Mouse (Mus musculus): ENCODE results near the gene Tpmt. TPM values are rescaled to one million over a fixed set of nuclear protein-coding genes. Genes with fewer than 3 reads are reported as not detected.

Gene Tpmt
- polyA plus RNA-seq, 1 experiment from 2014 or later, result 18.4 TPM

GRCm38 (mm10) chr13:47017259-47017658, 27.3 kb downstream of the Tpmt start:
- ATAC-seq (ENCODE audit: insufficient number of reproducible peaks, insufficient read depth, low FRiP score, low read depth), result no peak

GRCm38 (mm10) chr13:47015195-47015501, 29.4 kb downstream of the Tpmt start:
- Histone ChIP-seq H3K4me2 (ENCODE audit: low read length) (peak overlapping the region; percentile 98), H3K9me3 (ENCODE audit: control insufficient read depth, low read length) (peaks cover 8% of the 10 kb centered on the region), H3K4me1 (ENCODE audit: control insufficient read depth in 2 of 2, insufficient read depth in 2 of 2, low read length in 2 of 2) (peaks cover 5 to 6% of the 10 kb centered on the region in 2 experiments; a peak in 3 of 4 replicates), H3K27me3 (ENCODE audit: control insufficient read depth, insufficient read depth, low read length) (0 out of 2 replicates have a peak, but pooled peaks cover 3% of the 10 kb centered on the region), H3K4me3 (ENCODE audit: control insufficient read depth in 1 of 2, insufficient read depth in 1 of 2, low read depth in 1 of 2, low read length in 2 of 2) (peak overlapping the region in 1 of 2 experiments; percentile 51; a peak in 2 of 4 replicates), H3K36me3 (ENCODE audit: control insufficient read depth, insufficient read depth, low read length) (no peaks in the 10 kb centered on the region), H3K9ac (ENCODE audit: low read length) (peak overlapping the region; percentile 71), H3K27ac (replicated peaks in 1 of 2; ENCODE audit: control insufficient read depth in 1 of 2, insufficient read depth in 1 of 2, low read depth in 2 of 2, low read length in 2 of 2) (no peak overlapping the region)
- ATAC-seq (ENCODE audit: insufficient number of reproducible peaks, insufficient read depth, low FRiP score, low read depth), result no peak
- 80% methylated on average over 5 of the region's 5 CpGs for WGBS

More at GRCm38 (mm10) chr13:47017259-47017658, 27.3 kb downstream of the Tpmt start:
- Histone ChIP-seq H3K9me3 (ENCODE audit: control insufficient read depth, low read length) (no peaks in the 10 kb centered on the region), H3K4me3 (ENCODE audit: control insufficient read depth in 1 of 2, insufficient read depth in 1 of 2, low read depth in 1 of 2, low read length in 2 of 2) (no peak overlapping the region), H3K27ac (replicated peaks in 1 of 2; ENCODE audit: control insufficient read depth in 1 of 2, insufficient read depth in 1 of 2, low read depth in 2 of 2, low read length in 2 of 2) (no peak overlapping the region), H3K4me1 (ENCODE audit: control insufficient read depth in 2 of 2, insufficient read depth in 2 of 2, low read length in 2 of 2) (peaks cover 5 to 6% of the 10 kb centered on the region in 2 experiments; a peak in 3 of 4 replicates), H3K4me2 (ENCODE audit: low read length) (no peak overlapping the region), H3K36me3 (ENCODE audit: control insufficient read depth, insufficient read depth, low read length) (no peaks in the 10 kb centered on the region), H3K9ac (ENCODE audit: low read length) (no peak overlapping the region), H3K27me3 (ENCODE audit: control insufficient read depth, insufficient read depth, low read length) (0 out of 2 replicates have a peak, but pooled peaks cover 3% of the 10 kb centered on the region)
- 27% methylated on average over 5 of the region's 5 CpGs for WGBS

GRCm38 (mm10) chr13:47014334-47015194, 30.0 kb downstream of the Tpmt start, which contains the start of gene Nhlrc1:
Gene Nhlrc1 (minus strand): TSS chr13:47014850.
- ATAC-seq (ENCODE audit: insufficient number of reproducible peaks, insufficient read depth, low FRiP score, low read depth), result peak; percentile 68
- Histone ChIP-seq H3K9me3 (ENCODE audit: control insufficient read depth, low read length) (peaks cover 14% of the 10 kb centered on the region), H3K36me3 (ENCODE audit: control insufficient read depth, insufficient read depth, low read length) (no peaks in the 10 kb centered on the region), H3K9ac (ENCODE audit: low read length) (peak within 1 kb of the TSS; percentile 71), H3K27me3 (ENCODE audit: control insufficient read depth, insufficient read depth, low read length) (0 out of 2 replicates have a peak, but pooled peaks cover 3% of the 10 kb centered on the region), H3K4me3 (ENCODE audit: control insufficient read depth in 1 of 2, insufficient read depth in 1 of 2, low read depth in 1 of 2, low read length in 2 of 2) (peak within 1 kb of the TSS; percentile 51 to 58), H3K4me2 (ENCODE audit: low read length) (peak within 1 kb of the TSS; percentile 98), H3K4me1 (ENCODE audit: control insufficient read depth in 2 of 2, insufficient read depth in 2 of 2, low read length in 2 of 2) (peaks cover 5 to 6% of the 10 kb centered on the region in 2 experiments; a peak in 3 of 4 replicates), H3K27ac (replicated peaks in 1 of 2; ENCODE audit: control insufficient read depth in 1 of 2, insufficient read depth in 1 of 2, low read depth in 2 of 2, low read length in 2 of 2) (no peak within 1 kb of the TSS)
- 4% methylated on average over 71 of the region's 73 CpGs for WGBS

- Histone ChIP-seq H3K9me3 (ENCODE audit: control insufficient read depth, low read length) (peaks cover 16% of the 10 kb centered on the region), H3K36me3 (ENCODE audit: control insufficient read depth, insufficient read depth, low read length) (no peaks in the 10 kb centered on the region), H3K9ac (ENCODE audit: low read length) (0 out of 2 replicates have a peak overlapping the region, but pooled peaks have one; percentile 71), H3K4me3 (ENCODE audit: control insufficient read depth in 1 of 2, insufficient read depth in 1 of 2, low read depth in 1 of 2, low read length in 2 of 2) (peak overlapping the region; percentile 51 to 58), H3K27ac (replicated peaks in 1 of 2; ENCODE audit: control insufficient read depth in 1 of 2, insufficient read depth in 1 of 2, low read depth in 2 of 2, low read length in 2 of 2) (no peak overlapping the region), H3K27me3 (ENCODE audit: control insufficient read depth, insufficient read depth, low read length) (0 out of 2 replicates have a peak, but pooled peaks cover 3% of the 10 kb centered on the region), H3K4me1 (ENCODE audit: control insufficient read depth in 2 of 2, insufficient read depth in 2 of 2, low read length in 2 of 2) (peaks cover 5 to 6% of the 10 kb centered on the region in 2 experiments; a peak in 3 of 4 replicates), H3K4me2 (ENCODE audit: low read length) (peak overlapping the region; percentile 98)
- WGBS, result 64% methylated on average over 10 of the region's 10 CpGs
- no peak for ATAC-seq (ENCODE audit: insufficient number of reproducible peaks, insufficient read depth, low FRiP score, low read depth)
Observed at GRCm38 (mm10) chr13:47013740-47014139, 30.8 kb downstream of the Tpmt start.

- no peak overlapping the region for H3K4me2 ChIP-seq (ENCODE audit: low read length)
- no peaks in the 10 kb centered on the region for H3K9me3 ChIP-seq (ENCODE audit: control insufficient read depth, low read length)
- H3K36me3 ChIP-seq (ENCODE audit: control insufficient read depth, insufficient read depth, low read length), result no peaks in the 10 kb centered on the region
- no peak overlapping the region for H3K27ac ChIP-seq (replicated peaks in 1 of 2; ENCODE audit: control insufficient read depth in 1 of 2, insufficient read depth in 1 of 2, low read depth in 2 of 2, low read length in 2 of 2)
- 89% methylated on average over 4 of the region's 4 CpGs for WGBS
- H3K4me3 ChIP-seq (ENCODE audit: control insufficient read depth in 1 of 2, insufficient read depth in 1 of 2, low read depth in 1 of 2, low read length in 2 of 2), result no peak overlapping the region
- no peak for ATAC-seq (ENCODE audit: insufficient number of reproducible peaks, insufficient read depth, low FRiP score, low read depth)
- H3K27me3 ChIP-seq (ENCODE audit: control insufficient read depth, insufficient read depth, low read length), result no peaks in the 10 kb centered on the region
- no peak overlapping the region for H3K9ac ChIP-seq (ENCODE audit: low read length)
- peaks cover 0 to 3% of the 10 kb centered on the region in 2 experiments; a peak in 1 of 4 replicates for H3K4me1 ChIP-seq (ENCODE audit: control insufficient read depth in 2 of 2, insufficient read depth in 2 of 2, low read length in 2 of 2)
Observed at GRCm38 (mm10) chr13:47001590-47001989, 42.9 kb downstream of the Tpmt start.

GRCm38 (mm10) chr13:46999498-46999897, 45.0 kb downstream of the Tpmt start:
- Histone ChIP-seq H3K36me3 (ENCODE audit: control insufficient read depth, insufficient read depth, low read length) (no peaks in the 10 kb centered on the region), H3K9ac (ENCODE audit: low read length) (no peak overlapping the region), H3K27ac (replicated peaks in 1 of 2; ENCODE audit: control insufficient read depth in 1 of 2, insufficient read depth in 1 of 2, low read depth in 2 of 2, low read length in 2 of 2) (no peak overlapping the region), H3K4me2 (ENCODE audit: low read length) (no peak overlapping the region), H3K9me3 (ENCODE audit: control insufficient read depth, low read length) (no peaks in the 10 kb centered on the region), H3K4me1 (ENCODE audit: control insufficient read depth in 2 of 2, insufficient read depth in 2 of 2, low read length in 2 of 2) (no peaks in the 10 kb centered on the region), H3K4me3 (ENCODE audit: control insufficient read depth in 1 of 2, insufficient read depth in 1 of 2, low read depth in 1 of 2, low read length in 2 of 2) (no peak overlapping the region), H3K27me3 (ENCODE audit: control insufficient read depth, insufficient read depth, low read length) (no peaks in the 10 kb centered on the region)
- no peak for ATAC-seq (ENCODE audit: insufficient number of reproducible peaks, insufficient read depth, low FRiP score, low read depth)
- 46% methylated on average over 5 of the region's 5 CpGs for WGBS

- Histone ChIP-seq H3K4me2 (ENCODE audit: low read length) (no peak overlapping the region), H3K36me3 (ENCODE audit: control insufficient read depth, insufficient read depth, low read length) (no peaks in the 10 kb centered on the region), H3K4me1 (ENCODE audit: control insufficient read depth in 2 of 2, insufficient read depth in 2 of 2, low read length in 2 of 2) (peaks cover 3 to 4% of the 10 kb centered on the region in 2 experiments; a peak in 1 of 4 replicates), H3K9ac (ENCODE audit: low read length) (no peak overlapping the region), H3K4me3 (ENCODE audit: control insufficient read depth in 1 of 2, insufficient read depth in 1 of 2, low read depth in 1 of 2, low read length in 2 of 2) (no peak overlapping the region), H3K27me3 (ENCODE audit: control insufficient read depth, insufficient read depth, low read length) (no peaks in the 10 kb centered on the region), H3K9me3 (ENCODE audit: control insufficient read depth, low read length) (no peaks in the 10 kb centered on the region), H3K27ac (replicated peaks in 1 of 2; ENCODE audit: control insufficient read depth in 1 of 2, insufficient read depth in 1 of 2, low read depth in 2 of 2, low read length in 2 of 2) (no peak overlapping the region)
- WGBS, result 75% methylated on average over 4 of the region's 4 CpGs
- no peak for ATAC-seq (ENCODE audit: insufficient number of reproducible peaks, insufficient read depth, low FRiP score, low read depth)
Observed at GRCm38 (mm10) chr13:46997355-46997754, 47.2 kb downstream of the Tpmt start.
